ENCODE assay signal across 8 mouse cellular contexts in genomic region chr5:20791793-20792554, GRCm38 (mm10).
A peak's percentile ranks its signal among the peaks of the same experiment; 100 is the strongest.
DNase-seq lines count a peak whose midpoint lies in the region; ATAC-seq and TF ChIP-seq lines count a peak whose summit lies in the region.

No protein-coding gene starts in this region.

- peak; percentile 59; the same call in 1 of the 2 replicates for ATAC-seq in intestine, embryonic 15.5 days

- 78% methylated on average over 10 of the region's 10 CpGs for WGBS in intestine, embryonic 15.5 days
- 58% methylated on average over 10 of the region's 10 CpGs for WGBS in olfactory bulb, adult 2 months

- no peak for TF ChIP-seq POLR2A in olfactory bulb, adult 2 months (IDR thresholded peaks at IDR 0.05; ENCODE audit: insufficient read depth, low read depth, low read length)

- H3K9ac ChIP-seq in intestine, embryonic 15.5 days, result no peak overlapping the region

- no peak overlapping the region for H3K27ac ChIP-seq in intestine, embryonic 15.5 days
- peak overlapping the region; percentile 50 for H3K27ac ChIP-seq in olfactory bulb, adult 2 months (ENCODE audit: insufficient read depth, low read depth, low read length)

- 0 out of 2 replicates have a peak, but pooled peaks cover 2% of the 10 kb centered on the region for H3K36me3 ChIP-seq in intestine, embryonic 15.5 days

- no peaks in the 10 kb centered on the region for H3K4me1 ChIP-seq in intestine, embryonic 15.5 days (replicated peaks)
- peaks cover 5% of the 10 kb centered on the region; the same call in 1 of the 2 replicates for H3K4me1 ChIP-seq in olfactory bulb, adult 2 months (ENCODE audit: control insufficient read depth, insufficient read depth, low read length)

- peak; percentile 39 to 40 for DNase-seq in spleen, postnatal 36 days (ENCODE audit: low spot score in 2 of 2)
- no peak for DNase-seq in spleen, postnatal 10 days (ENCODE audit: low spot score in 2 of 2)
- peak; percentile 86 for DNase-seq in fibroblast of lung, adult 2 months (ENCODE audit: low read depth)
- no peak for DNase-seq in layer of hippocampus, postnatal 25 days (ENCODE audit: extremely low spot score in 1 of 2, low spot score in 1 of 2)
- no peak for DNase-seq in left cerebral cortex, postnatal 25 days (ENCODE audit: low spot score in 2 of 2)
- no peak for DNase-seq in spleen, postnatal 14 days (ENCODE audit: low spot score in 2 of 2)

- no peak overlapping the region for H3K4me3 ChIP-seq in intestine, embryonic 15.5 days (replicated peaks)
- H3K4me3 ChIP-seq in olfactory bulb, adult 2 months (ENCODE audit: insufficient read depth, low read depth, low read length), result no peak overlapping the region

- intact Hi-C loops in left cerebral cortex, postnatal 25 days (cut with DNase I), result no loop called here

- no peaks in the 10 kb centered on the region for H3K27me3 ChIP-seq in intestine, embryonic 15.5 days (replicated peaks)

- H3K9me3 ChIP-seq in intestine, embryonic 15.5 days, result no peaks in the 10 kb centered on the region

- no peak for TF ChIP-seq CTCF in olfactory bulb, adult 2 months (IDR thresholded peaks at IDR 0.05; ENCODE audit: insufficient read depth, low read depth, low read length)

- no peak overlapping the region for H3K4me2 ChIP-seq in intestine, embryonic 15.5 days (replicated peaks)

Comparison
In these comparisons a context has a peak if more than half of its experiments do, and no peak if none do; other contexts are left out.
1. DNase-seq: peak in spleen, postnatal 36 days (2 of 2) and fibroblast of lung, adult 2 months (single experiment); none in spleen, postnatal 10 days (0 of 2), layer of hippocampus, postnatal 25 days (0 of 2), left cerebral cortex, postnatal 25 days (0 of 2) and spleen, postnatal 14 days (0 of 2).